Mouse (Mus musculus) adipocyte (in vitro differentiated cells): ENCODE data around the gene Gm21812.
"Not testable (repeated sequence)": the region's sequence is repeated elsewhere in the genome, so short reads cannot be mapped to it uniquely, and the experiment has no call there.

ENCODE experiments used
- DNase-seq: peaks from one replicate; pipeline ENCODE4 v3.0.0-alpha.2; 2016; ENCODE audit warnings: low spot score

Gene Gm21812

DNA sequence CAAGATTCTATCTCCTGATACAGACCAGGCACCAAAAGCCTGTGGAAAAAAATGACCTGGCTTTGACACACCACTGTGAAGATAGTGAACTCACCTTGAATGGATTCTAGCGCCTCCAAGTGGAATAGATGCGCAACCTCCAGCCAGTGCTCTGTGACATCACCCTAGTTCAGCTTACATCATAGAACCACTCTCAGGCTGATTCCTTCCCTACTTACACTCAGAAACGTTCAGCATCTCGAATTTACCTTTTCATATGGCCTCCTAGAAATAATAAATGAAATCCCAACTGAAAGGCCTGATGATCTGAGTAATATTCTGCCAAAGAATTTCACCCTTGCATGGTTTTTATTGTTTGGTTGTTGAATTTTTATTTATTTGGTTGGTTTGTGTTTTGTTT lies at the start of gene Gm21812:
TSS of gene Gm21812 (minus strand) at position 101 of the 400 bp plus-strand sequence.
- DNase-seq, result not testable (repeated sequence)
